Mouse (Mus musculus): ENCODE measurements around the gene Stbd1. TPM values are rescaled to one million over a fixed set of nuclear protein-coding genes. Genes with fewer than 3 reads are reported as not detected.

Gene Stbd1
- polyA plus RNA-seq (2015; fragmentation: Nextera tagmentation; extraction: Ambion mirVana) = 75.5 and 82.9 TPM in 2 replicates

GRCm38 (mm10) chr5:92602691-92603690, at the start of gene Stbd1:
Stbd1 (plus strand) TSS chr5:92603041.
- Histone ChIP-seq H3K4me2 (peak within 1 kb of the TSS; percentile 82), H3K4me1 (replicated peaks) (peaks cover 15% of the 10 kb centered on the region), H3K9me3 (replicated peaks) (no peaks in the 10 kb centered on the region), H3K27ac (peak within 1 kb of the TSS; percentile 87), H3K9ac (peak within 1 kb of the TSS; percentile 87), H3K36me3 (peaks cover 13% of the 10 kb centered on the region; the same call in 1 of the 2 replicates), H3K27me3 (peaks cover 8% of the 10 kb centered on the region; the same call in 1 of the 2 replicates), H3K4me3 (peak within 1 kb of the TSS; percentile 79)
- peak; percentile 93 for ATAC-seq (replicated peaks; ENCODE audit: insufficient number of reproducible peaks, insufficient read depth, low FRiP score, low read depth)
- WGBS = under 1% methylated on average over 66 of the region's 69 CpGs

- no peak overlapping the region for H3K4me2 ChIP-seq
- H3K27me3 ChIP-seq = no peaks in the 10 kb centered on the region
- H3K36me3 ChIP-seq = no peaks in the 10 kb centered on the region
- H3K4me3 ChIP-seq = no peak overlapping the region
- H3K4me1 ChIP-seq (replicated peaks) = 0 out of 2 replicates have a peak, but pooled peaks cover under 1% of the 10 kb centered on the region
- 70% methylated on average over 3 of the region's 3 CpGs for WGBS
- H3K9me3 ChIP-seq (replicated peaks) = no peaks in the 10 kb centered on the region
- H3K27ac ChIP-seq = no peak overlapping the region
- ATAC-seq (replicated peaks; ENCODE audit: insufficient number of reproducible peaks, insufficient read depth, low FRiP score, low read depth) = no peak
- H3K9ac ChIP-seq = no peak overlapping the region
These were observed 48.9 kb upstream of the Stbd1 start for GRCm38 (mm10) chr5:92553939-92554338.

GRCm38 (mm10) chr5:92554443-92554842, 48.4 kb upstream of the Stbd1 start:
- Histone ChIP-seq H3K4me2 (no peak overlapping the region), H3K27me3 (no peaks in the 10 kb centered on the region), H3K9me3 (replicated peaks) (no peaks in the 10 kb centered on the region), H3K27ac (no peak overlapping the region), H3K36me3 (no peaks in the 10 kb centered on the region), H3K4me3 (no peak overlapping the region), H3K9ac (no peak overlapping the region), H3K4me1 (replicated peaks) (0 out of 2 replicates have a peak, but pooled peaks cover 2% of the 10 kb centered on the region)
- 76% methylated on average over 4 of the region's 4 CpGs for WGBS
- no peak for ATAC-seq (replicated peaks; ENCODE audit: insufficient number of reproducible peaks, insufficient read depth, low FRiP score, low read depth)

- no peak within 1 kb of the TSS for H3K4me2 ChIP-seq
- H3K9ac ChIP-seq = no peak within 1 kb of the TSS
- peaks cover 4% of the 10 kb centered on the region; the same call in 1 of the 2 replicates for H3K4me1 ChIP-seq (replicated peaks)
- no peak for ATAC-seq (replicated peaks; ENCODE audit: insufficient number of reproducible peaks, insufficient read depth, low FRiP score, low read depth)
- H3K36me3 ChIP-seq = no peaks in the 10 kb centered on the region
- H3K27me3 ChIP-seq = no peaks in the 10 kb centered on the region
- 76% methylated on average over 16 of the region's 16 CpGs for WGBS
- H3K27ac ChIP-seq = no peak within 1 kb of the TSS
- no peak within 1 kb of the TSS for H3K4me3 ChIP-seq
- no peaks in the 10 kb centered on the region for H3K9me3 ChIP-seq (replicated peaks)
These were observed 47.8 kb upstream of the Stbd1 start, which contains the start of gene Fam47e for GRCm38 (mm10) chr5:92554891-92555511. Fam47e (plus strand) TSS chr5:92555069.

- no peaks in the 10 kb centered on the region for H3K36me3 ChIP-seq
- 95% methylated on average over 1 of the region's 1 CpGs for WGBS
- no peak overlapping the region for H3K4me3 ChIP-seq
- no peaks in the 10 kb centered on the region for H3K27me3 ChIP-seq
- peaks cover 12% of the 10 kb centered on the region; the same call in 1 of the 2 replicates for H3K4me1 ChIP-seq (replicated peaks)
- no peak overlapping the region for H3K9ac ChIP-seq
- ATAC-seq (replicated peaks; ENCODE audit: insufficient number of reproducible peaks, insufficient read depth, low FRiP score, low read depth) = no peak
- no peaks in the 10 kb centered on the region for H3K9me3 ChIP-seq (replicated peaks)
- H3K27ac ChIP-seq = no peak overlapping the region
- H3K4me2 ChIP-seq = no peak overlapping the region
These were observed 46.9 kb upstream of the Stbd1 start for GRCm38 (mm10) chr5:92555905-92556304.

- Histone ChIP-seq H3K27me3 (no peaks in the 10 kb centered on the region), H3K4me3 (no peak overlapping the region), H3K36me3 (no peaks in the 10 kb centered on the region), H3K4me1 (replicated peaks) (peaks cover 12% of the 10 kb centered on the region; the same call in 1 of the 2 replicates), H3K9me3 (replicated peaks) (no peaks in the 10 kb centered on the region), H3K27ac (no peak overlapping the region), H3K9ac (no peak overlapping the region), H3K4me2 (no peak overlapping the region)
- WGBS = 89% methylated on average over 1 of the region's 1 CpGs
- no peak for ATAC-seq (replicated peaks; ENCODE audit: insufficient number of reproducible peaks, insufficient read depth, low FRiP score, low read depth)
These were observed 45.3 kb upstream of the Stbd1 start for GRCm38 (mm10) chr5:92557508-92557907.

DNA sequence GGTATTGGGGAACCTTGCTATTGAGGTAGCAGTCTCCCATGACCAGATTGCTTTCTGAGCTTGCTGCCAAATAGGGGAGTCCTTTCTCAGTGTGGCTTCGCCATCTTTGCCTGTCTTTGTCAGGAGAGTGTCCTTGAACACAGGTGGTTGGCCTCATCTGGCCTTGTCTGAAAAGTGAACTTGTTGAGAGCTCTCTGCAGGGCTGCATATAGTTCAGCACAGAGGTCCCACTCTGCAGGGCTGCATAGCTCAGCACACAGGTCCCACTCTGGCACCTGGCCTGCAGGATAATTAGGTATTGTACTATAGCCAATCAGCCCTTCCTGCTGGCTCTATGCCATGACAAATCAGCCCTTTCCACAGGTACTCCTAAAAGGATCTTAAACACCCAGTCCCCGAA, 42.6 kb upstream of the Stbd1 start:
- Histone ChIP-seq H3K4me1 (replicated peaks) (peaks cover 12% of the 10 kb centered on the region; the same call in 1 of the 2 replicates), H3K27me3 (no peaks in the 10 kb centered on the region), H3K4me2 (no peak overlapping the region), H3K27ac (no peak overlapping the region), H3K9me3 (replicated peaks) (no peaks in the 10 kb centered on the region), H3K9ac (no peak overlapping the region), H3K36me3 (no peaks in the 10 kb centered on the region), H3K4me3 (no peak overlapping the region)
- no peak; the same call in 1 of the 2 replicates for ATAC-seq (replicated peaks; ENCODE audit: insufficient number of reproducible peaks, insufficient read depth, low FRiP score, low read depth)
- WGBS = 54% methylated on average over 2 of the region's 2 CpGs

DNA sequence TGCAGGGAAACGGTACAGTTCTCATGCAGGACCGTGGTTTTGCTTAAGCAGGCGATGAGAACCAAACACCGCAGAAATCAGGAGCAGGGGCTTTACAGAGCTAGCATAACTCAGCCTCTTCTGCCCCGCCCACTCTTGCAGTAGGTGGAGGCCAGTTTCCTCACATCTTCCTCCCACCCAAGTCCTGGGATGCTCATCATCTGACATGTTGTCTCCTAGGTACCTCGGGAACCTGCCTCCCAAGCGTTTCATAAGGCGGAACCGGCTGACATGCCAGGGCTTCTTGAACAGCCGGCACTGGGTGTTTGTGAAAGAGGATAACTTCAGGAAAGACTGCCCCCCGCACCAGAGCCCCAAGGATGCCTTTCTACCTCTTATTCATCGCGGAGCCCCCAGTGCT, 40.8 kb upstream of the Stbd1 start:
- Histone ChIP-seq H3K4me3 (no peak overlapping the region), H3K36me3 (no peaks in the 10 kb centered on the region), H3K9ac (no peak overlapping the region), H3K4me2 (no peak overlapping the region), H3K27ac (no peak overlapping the region), H3K27me3 (no peaks in the 10 kb centered on the region), H3K9me3 (replicated peaks) (no peaks in the 10 kb centered on the region), H3K4me1 (replicated peaks) (peaks cover 12% of the 10 kb centered on the region; the same call in 1 of the 2 replicates)
- WGBS = 78% methylated on average over 13 of the region's 13 CpGs
- ATAC-seq (replicated peaks; ENCODE audit: insufficient number of reproducible peaks, insufficient read depth, low FRiP score, low read depth) = no peak

DNA sequence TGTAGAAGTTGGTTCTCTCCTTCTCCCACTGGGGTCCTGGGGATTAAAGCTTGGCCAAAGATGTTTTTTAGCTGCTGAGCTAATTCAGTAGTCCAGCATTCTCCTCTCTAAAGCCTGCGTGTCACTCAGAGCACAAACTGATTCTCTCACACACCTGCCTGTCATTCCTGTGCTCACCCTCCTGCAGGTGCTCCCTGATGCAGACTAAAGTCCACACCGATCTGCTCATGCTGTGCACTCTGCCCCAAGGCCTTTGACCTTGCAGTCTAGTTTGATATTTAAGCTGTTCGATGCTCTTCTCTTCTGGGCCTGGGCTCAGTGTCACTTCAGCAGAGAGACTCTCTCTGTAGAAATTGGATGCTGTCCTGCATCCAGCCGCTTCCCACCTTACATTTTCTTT, 31.6 kb upstream of the Stbd1 start:
- no peak overlapping the region for H3K4me3 ChIP-seq
- 80% methylated on average over 4 of the region's 4 CpGs for WGBS
- H3K4me1 ChIP-seq (replicated peaks) = no peaks in the 10 kb centered on the region
- no peaks in the 10 kb centered on the region for H3K36me3 ChIP-seq
- no peak overlapping the region for H3K9ac ChIP-seq
- no peaks in the 10 kb centered on the region for H3K9me3 ChIP-seq (replicated peaks)
- no peaks in the 10 kb centered on the region for H3K27me3 ChIP-seq
- ATAC-seq (replicated peaks; ENCODE audit: insufficient number of reproducible peaks, insufficient read depth, low FRiP score, low read depth) = no peak
- H3K4me2 ChIP-seq = no peak overlapping the region
- no peak overlapping the region for H3K27ac ChIP-seq

DNA sequence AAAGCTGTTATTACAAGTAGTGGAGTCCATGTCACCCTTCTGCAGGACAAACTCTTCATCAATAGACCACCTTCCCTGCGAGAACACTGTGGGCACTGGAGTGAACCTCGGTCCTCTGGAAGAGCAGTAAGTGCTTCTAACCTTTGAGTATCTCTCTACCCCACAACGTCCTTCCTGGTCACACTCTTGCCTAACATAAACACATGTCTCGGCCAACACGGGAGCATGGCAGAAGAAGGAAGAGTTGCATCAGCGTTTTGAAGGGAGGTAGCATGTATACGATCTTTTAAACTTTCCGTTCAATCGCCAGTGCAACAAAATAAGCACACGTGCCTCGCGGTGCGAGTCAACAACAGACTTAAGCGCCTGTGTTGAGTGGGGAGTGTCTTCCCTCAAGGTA, 23.3 kb upstream of the Stbd1 start:
- Histone ChIP-seq H3K9me3 (replicated peaks) (no peaks in the 10 kb centered on the region), H3K27me3 (no peaks in the 10 kb centered on the region), H3K27ac (no peak overlapping the region), H3K36me3 (no peaks in the 10 kb centered on the region), H3K4me1 (replicated peaks) (no peaks in the 10 kb centered on the region), H3K9ac (no peak overlapping the region), H3K4me3 (no peak overlapping the region), H3K4me2 (no peak overlapping the region)
- ATAC-seq (replicated peaks; ENCODE audit: insufficient number of reproducible peaks, insufficient read depth, low FRiP score, low read depth) = no peak
- 79% methylated on average over 14 of the region's 14 CpGs for WGBS

- no peak overlapping the region for H3K9ac ChIP-seq
- ATAC-seq (replicated peaks; ENCODE audit: insufficient number of reproducible peaks, insufficient read depth, low FRiP score, low read depth) = no peak
- H3K4me1 ChIP-seq (replicated peaks) = no peaks in the 10 kb centered on the region
- 50% methylated on average over 10 of the region's 10 CpGs for WGBS
- H3K27ac ChIP-seq = no peak overlapping the region
- no peaks in the 10 kb centered on the region for H3K36me3 ChIP-seq
- no peaks in the 10 kb centered on the region for H3K9me3 ChIP-seq (replicated peaks)
- H3K4me2 ChIP-seq = no peak overlapping the region
- H3K27me3 ChIP-seq = no peaks in the 10 kb centered on the region
- H3K4me3 ChIP-seq = no peak overlapping the region
These were observed 16.9 kb upstream of the Stbd1 start for GRCm38 (mm10) chr5:92585932-92586331.
